Mouse (Mus musculus): ENCODE measurements around the gene Bag5. TPM values are rescaled to one million over a fixed set of nuclear protein-coding genes. Genes with fewer than 3 reads are reported as not detected.
A peak's percentile ranks its signal among the peaks of the same experiment; 100 is the strongest.
"Not testable (repeated sequence)": the region's sequence is repeated elsewhere in the genome, so short reads cannot be mapped to it uniquely, and the experiment has no call there.

The Bag5 gene
- polyA plus RNA-seq, 1 experiment = 49.6 TPM

- no peak overlapping the region for H3K4me3 ChIP-seq (ENCODE audit: insufficient read depth, low read length)
- TF ChIP-seq POLR2A (IDR thresholded peaks at IDR 0.05; ENCODE audit: extremely low read depth, insufficient read depth, low read length) = no peak
- TF ChIP-seq CTCF (IDR thresholded peaks at IDR 0.05; ENCODE audit: extremely low read depth, insufficient read depth, low read length) = peak; percentile 74
- H3K27ac ChIP-seq (ENCODE audit: insufficient read depth, low read length) = no peak overlapping the region
- no peaks in the 10 kb centered on the region for H3K4me1 ChIP-seq (ENCODE audit: control insufficient read depth, insufficient read depth, low read length)
These were observed 25.7 kb upstream of the Bag5 start for GRCm38 (mm10) chr12:111738754-111739153.

- Histone ChIP-seq H3K4me1 (ENCODE audit: control insufficient read depth, insufficient read depth, low read length) (no peaks in the 10 kb centered on the region), H3K27ac (ENCODE audit: insufficient read depth, low read length) (no peak overlapping the region), H3K4me3 (ENCODE audit: insufficient read depth, low read length) (no peak overlapping the region)
- TF ChIP-seq CTCF (IDR thresholded peaks at IDR 0.05; ENCODE audit: extremely low read depth, insufficient read depth, low read length) = no peak
- TF ChIP-seq POLR2A (IDR thresholded peaks at IDR 0.05; ENCODE audit: extremely low read depth, insufficient read depth, low read length) = no peak
These were observed 24.3 kb upstream of the Bag5 start for GRCm38 (mm10) chr12:111737370-111737769.

GRCm38 (mm10) chr12:111736676-111737075 lies 23.6 kb upstream of the Bag5 start:
- not testable (repeated sequence) for H3K4me1 ChIP-seq (ENCODE audit: control insufficient read depth, insufficient read depth, low read length); H3K4me3 ChIP-seq (ENCODE audit: insufficient read depth, low read length); H3K27ac ChIP-seq (ENCODE audit: insufficient read depth, low read length)

- Histone ChIP-seq H3K4me3 (ENCODE audit: insufficient read depth, low read length) (no peak overlapping the region), H3K27ac (ENCODE audit: insufficient read depth, low read length) (no peak overlapping the region), H3K4me1 (ENCODE audit: control insufficient read depth, insufficient read depth, low read length) (no peaks in the 10 kb centered on the region)
- TF ChIP-seq CTCF (IDR thresholded peaks at IDR 0.05; ENCODE audit: extremely low read depth, insufficient read depth, low read length) (no peak), POLR2A (IDR thresholded peaks at IDR 0.05; ENCODE audit: extremely low read depth, insufficient read depth, low read length) (no peak)
These were observed 21.9 kb upstream of the Bag5 start for GRCm38 (mm10) chr12:111734912-111735311.

GRCm38 (mm10) chr12:111732921-111733320 lies 19.9 kb upstream of the Bag5 start:
- TF ChIP-seq CTCF (IDR thresholded peaks at IDR 0.05; ENCODE audit: extremely low read depth, insufficient read depth, low read length) = no peak
- no peaks in the 10 kb centered on the region for H3K4me1 ChIP-seq (ENCODE audit: control insufficient read depth, insufficient read depth, low read length)
- no peak overlapping the region for H3K4me3 ChIP-seq (ENCODE audit: insufficient read depth, low read length)
- H3K27ac ChIP-seq (ENCODE audit: insufficient read depth, low read length) = peak overlapping the region; percentile 30; the same call in 1 of the 2 replicates

GRCm38 (mm10) chr12:111731822-111732807 lies 19.1 kb upstream of the Bag5 start:
- no peaks in the 10 kb centered on the region for H3K4me1 ChIP-seq (ENCODE audit: control insufficient read depth, insufficient read depth, low read length)
- H3K4me3 ChIP-seq (ENCODE audit: insufficient read depth, low read length) = no peak overlapping the region
- H3K27ac ChIP-seq (ENCODE audit: insufficient read depth, low read length) = peak overlapping the region; percentile 30
- TF ChIP-seq CTCF (IDR thresholded peaks at IDR 0.05; ENCODE audit: extremely low read depth, insufficient read depth, low read length) (peak; percentile 84), POLR2A (IDR thresholded peaks at IDR 0.05; ENCODE audit: extremely low read depth, insufficient read depth, low read length) (peak; percentile 46; the same call in 1 of the 2 replicates)

GRCm38 (mm10) chr12:111727956-111728355 lies 14.9 kb upstream of the Bag5 start:
- H3K4me3 ChIP-seq (ENCODE audit: insufficient read depth, low read length) = no peak overlapping the region
- H3K27ac ChIP-seq (ENCODE audit: insufficient read depth, low read length) = no peak overlapping the region
- peaks cover 5% of the 10 kb centered on the region for H3K4me1 ChIP-seq (ENCODE audit: control insufficient read depth, insufficient read depth, low read length)
- TF ChIP-seq CTCF (IDR thresholded peaks at IDR 0.05; ENCODE audit: extremely low read depth, insufficient read depth, low read length) (no peak), POLR2A (IDR thresholded peaks at IDR 0.05; ENCODE audit: extremely low read depth, insufficient read depth, low read length) (no peak)

GRCm38 (mm10) chr12:111726122-111726463 lies 13.0 kb upstream of the Bag5 start:
- Histone ChIP-seq H3K4me3 (ENCODE audit: insufficient read depth, low read length) (no peak overlapping the region), H3K4me1 (ENCODE audit: control insufficient read depth, insufficient read depth, low read length) (peaks cover 5% of the 10 kb centered on the region), H3K27ac (ENCODE audit: insufficient read depth, low read length) (peak overlapping the region; percentile 75)
- TF ChIP-seq CTCF (IDR thresholded peaks at IDR 0.05; ENCODE audit: extremely low read depth, insufficient read depth, low read length) = no peak
- TF ChIP-seq POLR2A (IDR thresholded peaks at IDR 0.05; ENCODE audit: extremely low read depth, insufficient read depth, low read length) = peak; percentile 36; the same call in 1 of the 2 replicates

- TF ChIP-seq CTCF (IDR thresholded peaks at IDR 0.05; ENCODE audit: extremely low read depth, insufficient read depth, low read length) (no peak), POLR2A (IDR thresholded peaks at IDR 0.05; ENCODE audit: extremely low read depth, insufficient read depth, low read length) (0 out of 2 replicates have a peak, but pooled peaks have one; percentile 33)
- Histone ChIP-seq H3K4me1 (ENCODE audit: control insufficient read depth, insufficient read depth, low read length) (peaks cover 5% of the 10 kb centered on the region), H3K27ac (ENCODE audit: insufficient read depth, low read length) (peak overlapping the region; percentile 75), H3K4me3 (ENCODE audit: insufficient read depth, low read length) (no peak overlapping the region)
These were observed 12.5 kb upstream of the Bag5 start for GRCm38 (mm10) chr12:111725338-111726121.

Data from cortical plate, adult 2 months (tissue).